Mouse (Mus musculus): ENCODE results near the gene Dnaic1. TPM values are rescaled to one million over a fixed set of nuclear protein-coding genes. Genes with fewer than 3 reads are reported as not detected.

The Dnaic1 gene
- polyA plus RNA-seq, 1 experiment, result not detected

DNA sequence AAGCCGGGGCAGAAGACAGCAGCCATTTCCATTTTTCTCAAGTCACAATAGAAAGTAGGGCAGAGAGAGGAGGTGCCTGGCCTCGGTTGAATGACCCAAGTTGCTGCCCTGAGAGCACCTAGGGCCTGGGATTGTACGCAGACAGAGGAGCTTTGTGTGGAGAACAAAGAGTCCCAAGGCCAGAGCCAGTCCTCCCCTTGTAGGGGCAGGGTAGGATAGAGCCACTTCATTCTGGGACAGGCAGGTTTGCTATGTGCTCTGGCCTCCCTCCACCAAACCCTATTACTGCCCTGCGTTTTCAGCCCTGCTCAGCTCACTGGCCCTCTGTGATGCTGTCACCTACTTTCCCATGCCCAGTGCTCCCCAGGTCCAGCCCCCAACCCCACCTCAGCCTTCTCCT lies 78.6 kb downstream of the Dnaic1 start:
- TF ChIP-seq CTCF (IDR thresholded peaks at IDR 0.05; ENCODE audit: insufficient read depth, low read depth, low read length) (no peak), POLR2A (IDR thresholded peaks at IDR 0.05; ENCODE audit: insufficient read depth, low read depth, low read length) (no peak)
- 62% methylated on average over 4 of the region's 4 CpGs for WGBS
- no peak overlapping the region for H3K4me3 ChIP-seq (ENCODE audit: insufficient read depth, low read depth, low read length)
- peaks cover under 1% of the 10 kb centered on the region for H3K4me1 ChIP-seq (ENCODE audit: control insufficient read depth, insufficient read depth, low read length)
- no peak overlapping the region for H3K27ac ChIP-seq (ENCODE audit: insufficient read depth, low read depth, low read length)

DNA sequence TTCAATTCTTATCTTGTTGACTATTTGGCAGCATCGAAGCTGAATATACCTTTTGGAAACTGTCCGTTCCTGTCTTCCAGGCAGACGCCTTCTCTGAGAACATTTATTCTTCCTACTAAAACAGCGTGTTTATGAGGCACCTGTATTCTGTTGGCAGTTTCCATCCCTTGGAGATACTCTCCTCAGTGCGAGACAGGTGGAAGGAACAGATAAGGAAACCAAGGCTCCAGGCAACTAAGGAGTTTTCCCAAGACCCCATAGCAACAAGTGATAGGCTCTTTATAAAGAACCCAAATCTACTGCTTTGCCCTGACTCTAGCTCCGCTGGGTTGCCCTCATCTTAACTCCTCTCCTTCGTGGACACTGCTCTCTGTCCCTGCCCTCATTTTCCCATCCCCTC lies 79.1 kb downstream of the Dnaic1 start:
- no peak overlapping the region for H3K27ac ChIP-seq (ENCODE audit: insufficient read depth, low read depth, low read length)
- WGBS, result 78% methylated on average over 7 of the region's 7 CpGs
- H3K4me1 ChIP-seq (ENCODE audit: control insufficient read depth, insufficient read depth, low read length), result peaks cover 2% of the 10 kb centered on the region
- TF ChIP-seq CTCF (IDR thresholded peaks at IDR 0.05; ENCODE audit: insufficient read depth, low read depth, low read length), result no peak
- no peak overlapping the region for H3K4me3 ChIP-seq (ENCODE audit: insufficient read depth, low read depth, low read length)

DNA sequence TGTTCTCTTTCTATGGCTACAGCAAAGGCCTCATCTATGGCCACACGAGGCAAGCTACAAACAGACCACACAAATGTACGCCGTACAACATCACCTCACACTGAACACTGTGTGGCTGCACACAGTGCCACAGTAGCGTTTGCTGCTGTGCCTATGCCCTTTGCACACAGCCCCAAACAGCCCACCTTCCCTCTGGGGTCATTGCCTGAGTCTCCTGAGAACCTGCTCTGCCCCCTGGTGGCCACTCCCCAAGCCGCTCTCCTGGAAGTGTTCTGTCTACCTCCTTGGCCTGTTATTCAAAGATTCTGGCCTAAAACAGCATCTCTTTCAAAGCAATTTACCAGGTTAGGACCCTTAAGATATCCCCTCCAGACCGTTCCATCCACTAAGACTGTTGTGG lies 83.7 kb downstream of the Dnaic1 start:
- Histone ChIP-seq H3K27ac (ENCODE audit: insufficient read depth, low read depth, low read length) (no peak overlapping the region), H3K4me3 (ENCODE audit: insufficient read depth, low read depth, low read length) (no peak overlapping the region), H3K4me1 (ENCODE audit: control insufficient read depth, insufficient read depth, low read length) (peaks cover 2% of the 10 kb centered on the region)
- WGBS, result 41% methylated on average over 6 of the region's 6 CpGs
- TF ChIP-seq POLR2A (IDR thresholded peaks at IDR 0.05; ENCODE audit: insufficient read depth, low read depth, low read length), result no peak
- TF ChIP-seq CTCF (IDR thresholded peaks at IDR 0.05; ENCODE audit: insufficient read depth, low read depth, low read length), result peak; percentile 79

DNA sequence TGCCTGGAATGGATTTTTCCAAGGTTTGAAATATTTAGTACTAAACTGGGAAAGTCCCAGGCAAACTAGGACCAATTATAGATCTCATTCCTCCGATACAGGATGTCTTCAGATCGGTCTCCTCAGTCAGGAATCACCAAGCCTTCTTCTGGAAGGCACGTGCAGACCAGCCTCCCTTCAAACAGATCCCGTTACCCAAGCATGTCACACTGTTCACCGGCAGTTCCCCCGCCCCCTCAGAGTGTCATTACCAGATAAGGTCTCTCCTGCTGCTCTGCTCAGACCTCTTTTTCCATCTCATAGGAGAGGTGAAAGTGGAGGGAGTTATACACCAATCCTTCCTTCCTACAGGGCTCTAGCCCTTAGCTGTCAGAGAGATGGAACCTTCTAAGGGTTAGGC lies 84.2 kb downstream of the Dnaic1 start:
- Histone ChIP-seq H3K27ac (ENCODE audit: insufficient read depth, low read depth, low read length) (no peak overlapping the region), H3K4me3 (ENCODE audit: insufficient read depth, low read depth, low read length) (no peak overlapping the region), H3K4me1 (ENCODE audit: control insufficient read depth, insufficient read depth, low read length) (peaks cover 2% of the 10 kb centered on the region)
- 55% methylated on average over 6 of the region's 6 CpGs for WGBS
- TF ChIP-seq CTCF (IDR thresholded peaks at IDR 0.05; ENCODE audit: insufficient read depth, low read depth, low read length), result no peak
- TF ChIP-seq POLR2A (IDR thresholded peaks at IDR 0.05; ENCODE audit: insufficient read depth, low read depth, low read length), result no peak

DNA sequence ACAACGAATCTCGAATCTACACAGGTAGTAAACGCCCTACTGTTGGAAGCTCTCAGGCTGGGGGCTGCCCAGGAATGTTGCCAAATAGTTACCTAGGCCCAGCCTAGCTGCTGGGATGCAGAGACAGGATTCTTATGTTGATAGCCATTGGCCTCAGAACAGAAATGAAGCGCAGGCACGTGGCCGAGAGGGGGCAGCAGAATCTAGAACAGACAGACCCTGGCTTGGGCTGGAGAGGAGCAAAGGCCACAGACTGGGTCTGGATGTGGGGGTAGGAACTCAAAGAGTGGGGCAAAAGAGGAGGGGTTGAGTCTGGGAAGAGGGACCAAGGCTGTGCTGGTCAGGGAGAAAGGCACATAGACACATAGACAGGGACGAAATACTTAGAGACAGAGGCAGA lies 84.6 kb downstream of the Dnaic1 start:
- WGBS, result 24% methylated on average over 7 of the region's 7 CpGs

DNA sequence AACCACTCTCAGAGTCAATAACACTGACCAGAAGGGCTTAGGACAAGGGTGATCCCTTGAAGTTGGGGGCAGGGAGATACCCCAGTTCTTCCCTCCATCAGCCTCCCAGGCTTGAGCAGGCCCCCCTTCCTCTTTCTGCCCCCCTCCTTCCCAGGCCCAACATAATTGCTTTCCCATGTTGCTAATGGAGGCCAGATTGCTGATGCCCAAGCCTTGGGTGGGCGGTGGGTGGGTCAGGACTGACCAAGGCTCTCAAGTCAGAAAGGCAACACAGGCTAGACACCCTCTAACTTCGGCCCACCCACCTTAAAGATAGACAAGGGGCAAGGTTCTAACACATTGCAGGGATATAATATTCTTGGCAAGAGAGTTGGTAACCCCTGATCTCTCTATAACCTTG lies 86.0 kb downstream of the Dnaic1 start:
- 91% methylated on average over 2 of the region's 2 CpGs for WGBS

More for the DNA sequence above, 84.6 kb downstream of the Dnaic1 start:
- H3K27ac ChIP-seq (ENCODE audit: insufficient read depth, low read depth, low read length), result no peak overlapping the region
- peaks cover 2% of the 10 kb centered on the region for H3K4me1 ChIP-seq (ENCODE audit: control insufficient read depth, insufficient read depth, low read length)
- H3K4me3 ChIP-seq (ENCODE audit: insufficient read depth, low read depth, low read length), result no peak overlapping the region
- no peak for TF ChIP-seq POLR2A (IDR thresholded peaks at IDR 0.05; ENCODE audit: insufficient read depth, low read depth, low read length)
- peak; percentile 55 for TF ChIP-seq CTCF (IDR thresholded peaks at IDR 0.05; ENCODE audit: insufficient read depth, low read depth, low read length)

DNA sequence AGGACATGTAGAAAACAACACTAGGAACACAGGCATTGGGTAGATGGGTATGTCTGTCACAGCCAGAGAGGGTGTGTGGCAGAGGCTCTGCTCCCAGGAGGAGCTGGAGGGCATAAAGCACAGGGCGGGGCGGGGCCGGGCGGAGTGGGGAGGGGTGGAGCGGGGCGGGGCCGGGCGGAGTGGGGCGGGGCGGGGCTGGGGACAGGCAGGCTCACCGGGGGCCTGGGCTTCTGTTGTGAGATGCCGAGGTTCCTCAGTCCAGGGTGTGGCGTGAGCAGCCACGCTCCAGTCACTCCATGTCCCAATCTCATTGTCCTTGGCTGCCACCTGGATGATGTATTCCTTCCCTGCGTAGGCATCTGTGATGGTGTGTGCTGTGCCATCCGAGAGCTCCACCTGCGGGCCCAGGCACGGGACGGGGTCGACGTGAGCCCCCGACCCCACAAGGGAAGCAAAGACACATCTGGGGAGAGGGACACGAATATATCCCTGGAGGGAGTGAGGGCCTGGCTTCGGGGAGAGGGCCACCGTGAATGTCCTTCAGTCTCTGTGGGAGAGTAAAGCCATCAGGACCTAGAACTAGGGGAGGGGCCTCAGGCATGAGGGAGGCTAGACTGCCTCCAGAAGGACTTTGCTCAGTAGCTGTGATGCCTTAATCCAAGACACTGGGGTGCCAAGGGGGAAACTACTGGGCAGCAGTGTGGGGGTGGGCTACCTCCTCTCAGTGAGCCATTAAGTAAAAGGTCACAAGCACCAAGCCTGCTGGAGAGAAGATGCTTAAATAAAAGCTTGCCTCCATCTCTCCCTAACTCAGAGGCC lies 89.2 kb downstream of the Dnaic1 start:
- Histone ChIP-seq H3K4me1 (ENCODE audit: control insufficient read depth, insufficient read depth, low read length) (0 out of 2 replicates have a peak, but pooled peaks cover 2% of the 10 kb centered on the region), H3K4me3 (ENCODE audit: insufficient read depth, low read depth, low read length) (no peak overlapping the region), H3K27ac (ENCODE audit: insufficient read depth, low read depth, low read length) (no peak overlapping the region)
- TF ChIP-seq CTCF (IDR thresholded peaks at IDR 0.05; ENCODE audit: insufficient read depth, low read depth, low read length), result no peak
- TF ChIP-seq POLR2A (IDR thresholded peaks at IDR 0.05; ENCODE audit: insufficient read depth, low read depth, low read length), result no peak
- WGBS, result 59% methylated on average over 25 of the region's 25 CpGs

More for the DNA sequence above, 86.0 kb downstream of the Dnaic1 start:
- H3K27ac ChIP-seq (ENCODE audit: insufficient read depth, low read depth, low read length), result no peak overlapping the region
- H3K4me3 ChIP-seq (ENCODE audit: insufficient read depth, low read depth, low read length), result no peak overlapping the region
- H3K4me1 ChIP-seq (ENCODE audit: control insufficient read depth, insufficient read depth, low read length), result peaks cover 2% of the 10 kb centered on the region
- TF ChIP-seq POLR2A (IDR thresholded peaks at IDR 0.05; ENCODE audit: insufficient read depth, low read depth, low read length) (no peak), CTCF (IDR thresholded peaks at IDR 0.05; ENCODE audit: insufficient read depth, low read depth, low read length) (no peak)

DNA sequence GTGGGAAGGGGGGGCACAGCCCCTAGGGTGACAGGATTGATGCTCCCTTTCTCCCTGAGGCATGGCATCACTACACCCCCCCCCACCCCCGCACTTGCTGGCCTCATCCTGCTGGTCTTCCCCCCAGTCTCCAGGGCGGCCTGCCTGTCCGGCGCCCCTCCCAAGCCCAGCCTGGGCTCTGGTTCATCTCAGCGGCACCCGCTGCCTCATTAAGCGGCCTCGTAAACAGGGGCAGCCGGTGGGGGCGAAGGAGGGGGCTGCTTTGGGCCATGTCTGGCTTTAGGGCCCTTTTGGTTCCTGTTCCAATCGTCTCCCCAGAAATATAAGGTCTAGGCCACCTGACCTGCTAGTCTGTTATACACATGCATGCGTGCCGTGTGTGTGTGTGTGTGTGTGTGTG lies 90.0 kb downstream of the Dnaic1 start:
- Histone ChIP-seq H3K27ac (ENCODE audit: insufficient read depth, low read depth, low read length) (no peak overlapping the region), H3K4me3 (ENCODE audit: insufficient read depth, low read depth, low read length) (no peak overlapping the region), H3K4me1 (ENCODE audit: control insufficient read depth, insufficient read depth, low read length) (peaks cover 2% of the 10 kb centered on the region; the same call in 1 of the 2 replicates)
- 67% methylated on average over 13 of the region's 13 CpGs for WGBS
- TF ChIP-seq POLR2A (IDR thresholded peaks at IDR 0.05; ENCODE audit: insufficient read depth, low read depth, low read length) (no peak), CTCF (IDR thresholded peaks at IDR 0.05; ENCODE audit: insufficient read depth, low read depth, low read length) (no peak)

DNA sequence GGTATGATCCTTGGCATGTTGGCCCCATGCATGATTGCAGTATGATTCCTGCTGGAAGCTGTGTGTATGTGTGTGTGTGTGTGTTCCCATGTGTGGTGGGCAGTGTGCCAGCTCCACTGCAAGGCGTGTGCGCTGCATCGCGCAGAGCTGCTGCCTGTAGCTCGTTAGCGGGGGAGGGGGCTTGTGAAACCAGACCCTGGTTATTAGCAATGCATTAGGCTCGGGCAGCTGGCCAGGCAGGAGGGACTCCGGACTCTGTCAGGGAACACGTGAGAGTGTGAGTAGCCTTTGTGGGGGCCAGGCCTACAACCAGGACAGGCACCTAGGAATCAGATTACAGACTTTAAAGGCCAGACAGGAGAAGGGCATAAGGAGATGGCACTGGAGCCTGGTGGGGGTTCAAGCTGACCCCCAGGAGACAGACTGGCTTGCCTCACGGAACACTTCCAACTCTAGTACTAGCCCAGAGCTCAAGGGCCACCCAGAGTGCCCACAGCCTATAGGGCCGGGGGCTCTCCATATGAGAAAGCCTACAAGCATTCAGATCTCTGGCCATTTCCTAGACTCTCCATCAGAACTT lies 91.4 kb downstream of the Dnaic1 start:
- 61% methylated on average over 11 of the region's 11 CpGs for WGBS
- H3K27ac ChIP-seq (ENCODE audit: insufficient read depth, low read depth, low read length), result no peak overlapping the region
- H3K4me3 ChIP-seq (ENCODE audit: insufficient read depth, low read depth, low read length), result no peak overlapping the region
- peaks cover 15% of the 10 kb centered on the region for H3K4me1 ChIP-seq (ENCODE audit: control insufficient read depth, insufficient read depth, low read length)
- no peak for TF ChIP-seq POLR2A (IDR thresholded peaks at IDR 0.05; ENCODE audit: insufficient read depth, low read depth, low read length)
- no peak for TF ChIP-seq CTCF (IDR thresholded peaks at IDR 0.05; ENCODE audit: insufficient read depth, low read depth, low read length)
